Mouse (Mus musculus) myocyte (in vitro differentiated cells): ENCODE measurements around the gene Pifo. TPM values are rescaled to one million over a fixed set of nuclear protein-coding genes. Genes with fewer than 3 reads are reported as not detected.
"Not testable (repeated sequence)": the region's sequence is repeated elsewhere in the genome, so short reads cannot be mapped to it uniquely, and the experiment has no call there.

Source experiments
- H3K27me3 ChIP-seq: one replicate; pipeline ENCODE4 v1.6.1; 2011; ENCODE audit not compliant: control insufficient read depth, insufficient read depth, insufficient read length
- H3K36me3 ChIP-seq: one replicate; pipeline ENCODE4 v1.6.1; 2011; ENCODE audit not compliant: control insufficient read depth, insufficient read depth
- H3K4me2 ChIP-seq: one replicate; pipeline ENCODE4 v1.6.1; 2011; ENCODE audit warnings: low read depth, control low read depth
- H3K4me3 ChIP-seq: one replicate; pipeline ENCODE4 v1.5.1; 2011; ENCODE audit warnings: mild to moderate bottlenecking, control low read depth, moderate library complexity
- H3K79me2 ChIP-seq: one replicate; pipeline ENCODE4 v1.6.1; 2011; ENCODE audit not compliant: control insufficient read depth, insufficient read depth
- H3ac ChIP-seq: one replicate; pipeline ENCODE4 v1.6.1; 2011; ENCODE audit not compliant: control insufficient read depth, insufficient read length
- CEBPB ChIP-seq: IDR thresholded peaks from 2 replicates; pipeline ENCODE4 v1.6.1; 2011; ENCODE audit warnings: mild to moderate bottlenecking, moderate library complexity; ENCODE audit not compliant: poor library complexity, insufficient read depth, severe bottlenecking
- E2F4 ChIP-seq: IDR thresholded peaks from one replicate; pipeline ENCODE4 v1.6.1; 2011; ENCODE audit warnings: mild to moderate bottlenecking, control low read depth, moderate library complexity; ENCODE audit not compliant: insufficient read depth
- MAX ChIP-seq: IDR thresholded peaks from one replicate; pipeline ENCODE4 v1.6.1; 2011; ENCODE audit warnings: low read depth, mild to moderate bottlenecking, control low read depth
- MYOD1 ChIP-seq, 3 experiments: IDR thresholded peaks; one replicate each; pipeline ENCODE4 v1.6.1; 2011; ENCODE audit warnings: control low read depth in 2 of 3, low read depth in 2 of 3, mild to moderate bottlenecking in 2 of 3, moderate library complexity in 1 of 3; ENCODE audit not compliant: insufficient read length in 2 of 3, control insufficient read depth in 1 of 3
- MYOG ChIP-seq, 3 experiments: IDR thresholded peaks; one replicate each; pipeline ENCODE4 v1.6.1; 2011; ENCODE audit warnings: control low read depth in 2 of 3, low read depth in 2 of 3, mild to moderate bottlenecking in 2 of 3; ENCODE audit not compliant: insufficient read length in 2 of 3, control insufficient read depth in 1 of 3, insufficient read depth in 1 of 3
- POLR2A ChIP-seq: IDR thresholded peaks from one replicate; pipeline ENCODE4 v1.6.1; 2011; ENCODE audit warnings: low read depth, mild to moderate bottlenecking, control low read depth, moderate library complexity; ENCODE audit not compliant: insufficient read length
- POLR2AphosphoS2 ChIP-seq: IDR thresholded peaks from one replicate; pipeline ENCODE4 v1.6.1; 2011; ENCODE audit warnings: low read depth, control low read depth; ENCODE audit not compliant: insufficient read length
- REST ChIP-seq: IDR thresholded peaks from one replicate; pipeline ENCODE4 v1.6.1; 2011; ENCODE audit warnings: mild to moderate bottlenecking, control low read depth, moderate library complexity; ENCODE audit not compliant: insufficient read depth, insufficient read length
- SRF ChIP-seq: IDR thresholded peaks from one replicate; pipeline ENCODE4 v1.6.1; 2011; ENCODE audit warnings: low read depth; ENCODE audit not compliant: control insufficient read depth, insufficient read length
- TCF12 ChIP-seq: IDR thresholded peaks from one replicate; pipeline ENCODE4 v1.6.1; 2011; ENCODE audit warnings: mild to moderate bottlenecking, control low read depth; ENCODE audit not compliant: poor library complexity, insufficient read depth, severe bottlenecking
- TCF3 ChIP-seq: IDR thresholded peaks from one replicate; pipeline ENCODE4 v1.6.1; 2011; ENCODE audit warnings: low read depth, control low read depth; ENCODE audit not compliant: insufficient read length
- USF1 ChIP-seq: IDR thresholded peaks from one replicate; pipeline ENCODE4 v1.6.1; 2011; ENCODE audit warnings: low read depth, mild to moderate bottlenecking, control low read depth, moderate library complexity
- polyA plus RNA-seq: library from polyadenylated mRNA; unstranded; fragments of >200 nt; fragmentation: generic; extraction: Trizol; gene quantifications from one replicate; pipeline ENCODE4 v1.2.1, GENCODE M21; 2012; ENCODE audit warnings: missing spikeins

The Pifo gene
- polyA plus RNA-seq, 1 experiment = not detected

DNA sequence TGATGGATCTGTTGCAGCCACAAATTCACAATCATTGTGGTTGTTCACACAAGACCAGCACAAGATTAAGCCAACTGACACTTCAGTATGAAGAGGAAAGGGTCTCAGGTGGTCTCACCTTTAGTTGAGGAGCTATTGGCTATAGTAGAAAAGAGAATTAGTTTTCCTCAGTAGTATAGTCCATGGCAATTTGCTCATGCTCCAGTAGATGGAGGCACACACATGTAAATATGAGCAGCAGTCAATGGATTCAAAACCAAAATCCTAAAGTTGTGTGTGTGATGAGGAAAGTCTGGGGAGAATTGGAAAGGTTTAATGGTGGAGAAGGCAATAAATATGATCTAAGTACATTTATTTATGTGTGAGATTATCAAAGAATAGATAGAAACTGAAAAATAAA lies 7.4 kb upstream of the Pifo start:
- Histone ChIP-seq H3K36me3 (no peaks in the 10 kb centered on the region), H3K4me2 (no peak overlapping the region), H3ac (no peak overlapping the region), H3K27me3 (no peaks in the 10 kb centered on the region), H3K79me2 (no peaks in the 10 kb centered on the region), H3K4me3 (no peak overlapping the region)
- no peak for TF ChIP-seq USF1
- no peak for TF ChIP-seq POLR2A
- no peak for TF ChIP-seq POLR2AphosphoS2
- no peak for TF ChIP-seq CEBPB
- TF ChIP-seq E2F4 = no peak
- no peak for TF ChIP-seq MYOD1 (IDR thresholded peaks at IDR 0.05; ENCODE audit: control insufficient read depth in 1 of 3, insufficient read length in 2 of 3, low read depth in 2 of 3)
- TF ChIP-seq MYOG (IDR thresholded peaks at IDR 0.05; ENCODE audit: control insufficient read depth in 1 of 3, insufficient read depth in 1 of 3, insufficient read length in 2 of 3, low read depth in 2 of 3) = no peak
- no peak for TF ChIP-seq TCF3
- TF ChIP-seq SRF = no peak
- no peak for TF ChIP-seq MAX
- TF ChIP-seq REST = no peak
- no peak for TF ChIP-seq TCF12

GRCm38 (mm10) chr3:106003360-106003759 lies 11.1 kb downstream of the Pifo start:
- H3K36me3 ChIP-seq, H3K4me3 ChIP-seq, H3K79me2 ChIP-seq, H3ac ChIP-seq, H3K27me3 ChIP-seq, H3K4me2 ChIP-seq: not testable (repeated sequence)

DNA sequence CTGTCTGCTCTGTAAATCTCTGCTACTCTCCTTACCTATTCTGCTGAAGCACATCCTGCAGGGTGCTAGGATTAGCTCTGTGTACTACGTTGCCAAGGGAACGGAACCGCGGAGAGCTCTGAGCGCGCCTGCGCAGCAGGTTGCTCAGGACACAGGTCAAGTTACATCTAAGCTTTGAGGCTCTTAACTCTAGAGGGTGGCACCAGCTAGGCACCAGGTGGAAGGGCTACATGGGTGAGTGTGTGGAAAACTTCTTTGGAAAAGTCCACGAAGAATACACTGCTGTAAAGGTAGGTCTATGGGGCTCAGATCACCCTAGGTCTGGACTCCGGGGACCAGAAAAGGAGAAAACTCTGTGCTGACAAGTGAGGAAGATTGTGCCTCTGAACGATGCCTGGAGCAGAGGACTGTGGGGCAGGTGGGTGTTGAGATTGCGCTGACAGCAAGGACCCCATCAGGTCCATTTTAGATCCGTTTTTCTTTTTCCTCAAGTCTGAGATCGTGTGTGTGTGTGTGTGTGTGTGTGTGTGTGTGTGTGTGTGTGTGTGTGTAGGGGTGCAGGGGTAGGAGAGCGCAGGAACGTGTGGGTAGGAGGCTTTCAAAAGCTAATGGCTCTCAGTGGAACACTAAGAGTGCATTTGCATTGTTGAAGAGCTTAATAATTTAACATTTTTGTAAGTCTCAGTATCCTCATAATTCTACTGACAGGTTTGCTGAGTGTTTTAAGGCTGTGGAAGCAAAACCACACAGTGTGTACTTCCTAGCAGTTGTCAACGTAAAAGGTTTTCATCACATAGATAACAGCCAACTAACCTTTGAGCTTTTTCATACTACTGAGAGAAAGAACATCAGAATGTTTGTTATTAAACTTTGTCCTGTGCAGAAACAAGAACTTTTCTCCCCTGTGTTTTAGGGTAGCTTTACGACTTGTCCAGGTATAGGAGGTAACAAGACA lies 12.8 kb downstream of the Pifo start:
- Histone ChIP-seq H3K79me2 (no peaks in the 10 kb centered on the region), H3K4me3 (no peak overlapping the region), H3ac (no peak overlapping the region), H3K27me3 (no peaks in the 10 kb centered on the region), H3K4me2 (no peak overlapping the region), H3K36me3 (no peaks in the 10 kb centered on the region)
- no peak for TF ChIP-seq E2F4
- no peak for TF ChIP-seq TCF12
- TF ChIP-seq TCF3 = no peak
- TF ChIP-seq MYOD1 (IDR thresholded peaks at IDR 0.05; ENCODE audit: control insufficient read depth in 1 of 3, insufficient read length in 2 of 3, low read depth in 2 of 3) = no peak
- no peak for TF ChIP-seq SRF
- TF ChIP-seq USF1 = no peak
- no peak for TF ChIP-seq POLR2AphosphoS2
- no peak for TF ChIP-seq MYOG (IDR thresholded peaks at IDR 0.05; ENCODE audit: control insufficient read depth in 1 of 3, insufficient read depth in 1 of 3, insufficient read length in 2 of 3, low read depth in 2 of 3)
- TF ChIP-seq REST = no peak
- TF ChIP-seq MAX = no peak
- no peak for TF ChIP-seq POLR2A
- no peak for TF ChIP-seq CEBPB

DNA sequence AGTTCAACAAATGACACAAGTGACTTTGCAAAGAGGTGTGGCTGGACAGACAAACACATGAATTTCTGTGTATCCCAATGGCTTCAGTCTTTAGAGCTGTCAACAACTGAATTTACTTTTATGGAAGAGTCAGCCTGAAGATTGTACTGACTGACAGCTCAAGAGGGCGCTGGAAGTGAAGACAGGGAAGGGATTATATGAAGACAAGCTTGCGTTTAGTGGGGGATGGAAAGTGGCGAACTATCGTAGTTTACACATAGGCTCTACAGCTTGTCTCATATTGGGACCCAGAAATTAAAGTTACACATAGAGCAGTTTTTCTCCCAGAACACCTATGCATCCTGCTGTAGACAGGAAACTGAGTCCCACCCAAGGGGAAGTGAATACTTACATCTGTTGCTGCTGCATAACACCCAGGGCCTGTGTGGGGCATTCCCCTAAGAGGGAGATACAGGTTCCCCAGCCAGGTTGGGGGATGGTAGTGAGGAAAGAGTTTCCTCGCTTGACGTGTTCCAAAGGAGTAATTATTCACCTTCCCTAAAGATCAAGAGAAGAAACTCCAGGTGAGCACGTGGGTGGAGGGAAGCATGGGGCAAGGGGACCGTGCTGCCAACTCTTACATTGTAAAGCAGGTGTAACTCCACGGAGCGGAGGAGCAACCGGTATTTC lies 13.6 kb downstream of the Pifo start:
- TF ChIP-seq MYOD1 (IDR thresholded peaks at IDR 0.05; ENCODE audit: control insufficient read depth in 1 of 3, insufficient read length in 2 of 3, low read depth in 2 of 3) = no peak
- TF ChIP-seq TCF12 = no peak
- TF ChIP-seq USF1 = no peak
- H3K4me3 ChIP-seq = no peak overlapping the region
- no peaks in the 10 kb centered on the region for H3K79me2 ChIP-seq

DNA sequence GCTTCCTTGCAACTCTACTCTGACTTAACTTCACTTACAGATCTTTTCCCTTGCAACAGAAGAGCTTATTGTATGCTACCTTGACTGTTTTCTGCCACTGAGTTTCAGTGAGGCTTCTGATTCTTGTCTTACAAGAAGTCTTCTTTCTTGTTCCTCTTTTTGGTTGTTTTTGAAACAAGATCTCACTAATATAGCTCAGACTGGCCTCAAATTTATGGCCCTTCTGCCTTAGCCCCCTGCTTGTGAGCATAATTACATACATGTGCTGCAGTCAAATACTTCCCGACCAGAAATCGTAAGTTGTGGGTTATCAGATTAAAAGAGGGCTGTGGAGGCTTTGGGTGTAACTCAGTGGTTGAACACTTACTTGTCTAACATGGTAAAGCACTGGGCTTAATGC lies 19.7 kb downstream of the Pifo start:
- H3ac ChIP-seq = no peak overlapping the region
- TF ChIP-seq SRF (no peak), MAX (no peak), TCF12 (no peak), MYOG (IDR thresholded peaks at IDR 0.05; ENCODE audit: control insufficient read depth in 1 of 3, insufficient read depth in 1 of 3, insufficient read length in 2 of 3, low read depth in 2 of 3) (no peak), REST (no peak), POLR2A (no peak)
- no peak overlapping the region for H3K4me3 ChIP-seq
- H3K36me3 ChIP-seq = no peaks in the 10 kb centered on the region
- no peaks in the 10 kb centered on the region for H3K79me2 ChIP-seq
- no peaks in the 10 kb centered on the region for H3K27me3 ChIP-seq
- H3K4me2 ChIP-seq = no peak overlapping the region

More for the DNA sequence above, 13.6 kb downstream of the Pifo start:
- Histone ChIP-seq H3K27me3 (no peaks in the 10 kb centered on the region), H3ac (no peak overlapping the region), H3K4me2 (no peak overlapping the region), H3K36me3 (no peaks in the 10 kb centered on the region)
